8 mouse cellular contexts compared by ENCODE assay signal in genomic region chr2:155729158-155729645, GRCm38 (mm10). TPM values are rescaled to one million over a fixed set of nuclear protein-coding genes. Genes with fewer than 3 reads are reported as not detected.
A peak's percentile ranks its signal among the peaks of the same experiment; 100 is the strongest.
DNase-seq lines count a peak whose midpoint lies in the region; ATAC-seq lines count a peak whose summit lies in the region.

TSS of gene Edem2 (minus strand) at chr2:155729475.

- peak within 1 kb of the TSS; percentile 82 for H3K9ac ChIP-seq in lung, embryonic 16.5 days (ENCODE audit: low read length)

- peaks cover 6% of the 10 kb centered on the region for H3K4me1 ChIP-seq in lung, embryonic 16.5 days (replicated peaks; ENCODE audit: control insufficient read depth, insufficient read depth, low read length)

- no peaks in the 10 kb centered on the region for H3K9me3 ChIP-seq in lung, embryonic 16.5 days (ENCODE audit: control insufficient read depth, low read length)

- H3K27me3 ChIP-seq in lung, embryonic 16.5 days (ENCODE audit: control insufficient read depth, insufficient read depth, low read depth, low read length) = no peaks in the 10 kb centered on the region; the same call in 1 of the 2 replicates

- no peaks in the 10 kb centered on the region; the same call in 1 of the 2 replicates for H3K36me3 ChIP-seq in lung, embryonic 16.5 days (ENCODE audit: control insufficient read depth, insufficient read depth, low read length)

- WGBS in lung, embryonic 16.5 days = 0% methylated on average over 33 of the region's 33 CpGs

- H3K4me2 ChIP-seq in lung, embryonic 16.5 days (ENCODE audit: low read depth, low read length) = peak within 1 kb of the TSS; percentile 75

- ATAC-seq in hematopoietic stem cell, adult 5-6 weeks (replicated peaks in 1 of 2; ENCODE audit: insufficient read depth in 1 of 2, low FRiP score in 2 of 2, low TSS enrichment in 1 of 2, low read depth in 1 of 2, poor library complexity in 2 of 2, severe bottlenecking in 2 of 2) = peak; percentile 94 to 95
- peak; percentile 96 for ATAC-seq in lung, embryonic 16.5 days (ENCODE audit: low read depth)

- DNase-seq in MEL-GATA-1-ER (ENCODE audit: extremely low read depth, low read depth) = peak; percentile 84
- DNase-seq in cerebellum, adult 8-10 months = peak; percentile 86
- DNase-seq in forelimb bud, embryonic 11.5 days (ENCODE audit: low read depth, low spot score) = peak; percentile 73
- peak; percentile 82 for DNase-seq in layer of hippocampus, adult 9-10 months (ENCODE audit: low spot score)
- peak; percentile 63 for DNase-seq in ovary, postnatal 10 days (ENCODE audit: low spot score)
- DNase-seq in thymus, postnatal 10 days (ENCODE audit: low spot score in 2 of 2) = peak; percentile 88 to 92

- peak within 1 kb of the TSS; percentile 93 for H3K4me3 ChIP-seq in lung, embryonic 16.5 days (ENCODE audit: low read length)

- H3K27ac ChIP-seq in lung, embryonic 16.5 days (ENCODE audit: low read length) = no peak within 1 kb of the TSS

RNA-seq across cellular contexts. Expression of gene Edem2, which starts in this region (rescaled TPM):
- 44.5 and 48.5 TPM in 2 replicates for total RNA-seq in hematopoietic stem cell, adult 5-6 weeks (2017)
- polyA plus RNA-seq in lung, embryonic 16.5 days (2015; fragmentation: Nextera tagmentation; extraction: Ambion mirVana) = 47.0 and 49.0 TPM in 2 replicates
